Mouse (Mus musculus) cerebellum, adult 11-12 months (tissue): ENCODE results near the gene Lurap1l.
"Not testable (repeated sequence)": the region's sequence is repeated elsewhere in the genome, so short reads cannot be mapped to it uniquely, and the experiment has no call there.

Source experiments
- DNase-seq: peaks from one replicate; pipeline ENCODE4 v3.0.0; 2022

Lurap1l gene

GRCm38 (mm10) chr4:80910481-80910870 lies at the start of gene Lurap1l:
Gene Lurap1l, plus strand, starts transcription at chr4:80910646.
- DNase-seq: no peak

GRCm38 (mm10) chr4:80862962-80863361 lies 47.5 kb upstream of the Lurap1l start:
- DNase-seq: no peak

- no peak for DNase-seq
Observed at GRCm38 (mm10) chr4:80863906-80864305, 46.5 kb upstream of the Lurap1l start.

- DNase-seq: peak; percentile 8
Observed at GRCm38 (mm10) chr4:80864511-80864922, 45.9 kb upstream of the Lurap1l start.

GRCm38 (mm10) chr4:80866065-80866464 lies 44.4 kb upstream of the Lurap1l start:
- DNase-seq: no peak

- DNase-seq: no peak
Observed at GRCm38 (mm10) chr4:80869598-80869997, 40.8 kb upstream of the Lurap1l start.

- DNase-seq: no peak
Observed at GRCm38 (mm10) chr4:80872847-80873644, 37.4 kb upstream of the Lurap1l start.

GRCm38 (mm10) chr4:80874121-80874859 lies 36.2 kb upstream of the Lurap1l start:
- no peak for DNase-seq

- no peak for DNase-seq
Observed at GRCm38 (mm10) chr4:80875055-80875454, 35.4 kb upstream of the Lurap1l start.

- DNase-seq: no peak
Observed at GRCm38 (mm10) chr4:80881996-80882599, 28.3 kb upstream of the Lurap1l start.

- no peak for DNase-seq
Observed at GRCm38 (mm10) chr4:80886631-80887030, 23.8 kb upstream of the Lurap1l start.

- DNase-seq: no peak
Observed at GRCm38 (mm10) chr4:80891004-80891403, 19.4 kb upstream of the Lurap1l start.

GRCm38 (mm10) chr4:80895278-80895894 lies 15.1 kb upstream of the Lurap1l start:
- DNase-seq: no peak

- no peak for DNase-seq
Observed at GRCm38 (mm10) chr4:80906726-80907125, 3.7 kb upstream of the Lurap1l start.

- no peak for DNase-seq
Observed at GRCm38 (mm10) chr4:80907973-80908372, 2.5 kb upstream of the Lurap1l start.

GRCm38 (mm10) chr4:80908902-80909301 lies 1.5 kb upstream of the Lurap1l start:
- no peak for DNase-seq

- DNase-seq: peak; percentile 12
Observed at GRCm38 (mm10) chr4:80910871-80911701, 640 bp downstream of the Lurap1l start.

GRCm38 (mm10) chr4:80911706-80912540 lies 1.5 kb downstream of the Lurap1l start:
- DNase-seq: peak; percentile 10

GRCm38 (mm10) chr4:80915211-80915610 lies 4.8 kb downstream of the Lurap1l start:
- DNase-seq: no peak

GRCm38 (mm10) chr4:80916695-80917094 lies 6.2 kb downstream of the Lurap1l start:
- no peak for DNase-seq

GRCm38 (mm10) chr4:80917128-80917527 lies 6.7 kb downstream of the Lurap1l start:
- DNase-seq: not testable (repeated sequence)
